Mouse (Mus musculus): Measurements from ENCODE around the gene Cdc73. TPM values are rescaled to one million over a fixed set of nuclear protein-coding genes. Genes with fewer than 3 reads are reported as not detected.

The Cdc73 gene
- polyA plus RNA-seq, 1 experiment = 115 TPM

DNA sequence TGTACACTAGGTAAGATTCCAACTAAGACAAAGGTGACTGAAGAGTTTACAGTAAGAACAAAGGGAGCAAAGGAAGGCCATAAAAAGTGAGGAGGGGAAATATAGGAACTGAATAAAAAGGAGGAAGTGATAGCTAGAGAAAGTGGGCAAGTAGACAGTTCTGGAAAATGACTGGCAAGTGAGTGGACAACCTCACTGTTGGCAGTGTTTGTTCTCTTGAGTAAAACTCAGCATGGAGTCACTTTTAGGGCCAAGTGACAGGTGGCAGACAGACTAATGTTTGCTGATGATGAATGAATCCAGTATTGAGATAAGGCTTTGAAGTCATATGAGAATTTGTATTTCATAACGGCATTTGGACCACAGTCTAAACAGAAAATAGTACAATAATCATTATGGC, 144.5 kb downstream of the Cdc73 start:
- TF ChIP-seq EP300 (IDR thresholded peaks at IDR 0.05; ENCODE audit: insufficient read depth, low read depth, low read length) (no peak), POLR2A (IDR thresholded peaks at IDR 0.05; ENCODE audit: insufficient read depth, low read length) (no peak), CTCF (IDR thresholded peaks at IDR 0.05; ENCODE audit: low read depth, low read length) (no peak)
- no peaks in the 10 kb centered on the region for H3K36me3 ChIP-seq (ENCODE audit: control insufficient read depth, insufficient read depth, low read length, poor library complexity, severe bottlenecking)
- H3K4me1 ChIP-seq (ENCODE audit: control insufficient read depth, insufficient read depth, low read length) = no peaks in the 10 kb centered on the region
- no peaks in the 10 kb centered on the region for H3K9me3 ChIP-seq (replicated peaks; ENCODE audit: control insufficient read depth, insufficient read depth, low read length, poor library complexity, severe bottlenecking)
- H3K4me3 ChIP-seq (ENCODE audit: low read depth, low read length) = no peak overlapping the region
- H3K27ac ChIP-seq (ENCODE audit: insufficient read depth, low read length) = no peak overlapping the region
- H3K27me3 ChIP-seq (ENCODE audit: control insufficient read depth, insufficient read depth, low read length, poor library complexity, severe bottlenecking) = peaks cover 1% of the 10 kb centered on the region; the same call in 1 of the 2 replicates
- no peak overlapping the region for H3K9ac ChIP-seq (ENCODE audit: low read depth, poor library complexity, severe bottlenecking)

DNA sequence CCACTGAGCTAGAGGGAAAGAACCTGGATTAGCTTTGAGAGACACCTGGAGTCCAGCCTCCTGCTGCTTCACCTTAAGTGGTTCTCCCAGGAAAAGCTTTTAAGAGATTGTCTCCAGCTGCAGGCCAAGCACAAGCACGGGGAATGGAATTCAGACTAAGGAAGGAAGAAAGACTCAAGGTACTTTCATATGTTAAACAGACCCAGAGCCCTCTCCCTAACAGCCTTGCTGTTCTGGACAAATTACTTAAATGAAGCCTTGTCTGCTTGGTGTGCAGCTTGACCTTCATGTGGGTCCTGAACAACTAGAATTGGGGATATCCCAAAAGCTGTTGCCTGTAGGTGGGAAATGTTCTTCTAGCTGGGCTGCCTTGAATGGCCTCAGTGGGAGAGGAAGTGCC, 147.2 kb downstream of the Cdc73 start:
- H3K9ac ChIP-seq (ENCODE audit: low read depth, poor library complexity, severe bottlenecking) = no peak overlapping the region
- H3K36me3 ChIP-seq (ENCODE audit: control insufficient read depth, insufficient read depth, low read length, poor library complexity, severe bottlenecking) = no peaks in the 10 kb centered on the region
- TF ChIP-seq EP300 (IDR thresholded peaks at IDR 0.05; ENCODE audit: insufficient read depth, low read depth, low read length) = 0 out of 2 replicates have a peak, but pooled peaks have one; percentile 26
- no peak for TF ChIP-seq CTCF (IDR thresholded peaks at IDR 0.05; ENCODE audit: low read depth, low read length)
- TF ChIP-seq POLR2A (IDR thresholded peaks at IDR 0.05; ENCODE audit: insufficient read depth, low read length) = no peak
- H3K27ac ChIP-seq (ENCODE audit: insufficient read depth, low read length) = no peak overlapping the region
- peaks cover 1% of the 10 kb centered on the region; the same call in 1 of the 2 replicates for H3K27me3 ChIP-seq (ENCODE audit: control insufficient read depth, insufficient read depth, low read length, poor library complexity, severe bottlenecking)
- no peak overlapping the region for H3K4me3 ChIP-seq (ENCODE audit: low read depth, low read length)
- 0 out of 2 replicates have a peak, but pooled peaks cover 2% of the 10 kb centered on the region for H3K9me3 ChIP-seq (replicated peaks; ENCODE audit: control insufficient read depth, insufficient read depth, low read length, poor library complexity, severe bottlenecking)
- no peaks in the 10 kb centered on the region for H3K4me1 ChIP-seq (ENCODE audit: control insufficient read depth, insufficient read depth, low read length)

DNA sequence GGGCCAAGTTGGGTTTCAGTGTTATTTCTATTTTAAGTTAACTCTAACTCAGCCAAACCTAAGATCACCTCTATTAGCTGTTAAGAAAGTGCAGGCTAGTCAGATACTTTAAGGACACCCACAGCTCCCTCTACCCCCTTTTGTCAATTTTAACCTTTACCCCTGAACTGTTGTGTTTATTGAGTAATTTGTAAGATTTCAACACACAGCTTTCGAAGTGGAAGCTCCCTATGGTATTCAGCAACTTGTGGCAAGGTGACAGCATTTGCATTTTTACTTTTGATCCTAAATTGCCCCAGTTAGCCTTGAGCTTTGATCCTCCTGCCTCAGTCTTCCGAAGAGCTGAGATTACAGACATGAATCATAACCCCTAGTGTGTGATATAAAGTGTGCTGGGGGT, 148.1 kb downstream of the Cdc73 start:
- H3K27me3 ChIP-seq (ENCODE audit: control insufficient read depth, insufficient read depth, low read length, poor library complexity, severe bottlenecking) = peaks cover 1% of the 10 kb centered on the region; the same call in 1 of the 2 replicates
- H3K9ac ChIP-seq (ENCODE audit: low read depth, poor library complexity, severe bottlenecking) = no peak overlapping the region
- 0 out of 2 replicates have a peak, but pooled peaks cover 2% of the 10 kb centered on the region for H3K9me3 ChIP-seq (replicated peaks; ENCODE audit: control insufficient read depth, insufficient read depth, low read length, poor library complexity, severe bottlenecking)
- TF ChIP-seq EP300 (IDR thresholded peaks at IDR 0.05; ENCODE audit: insufficient read depth, low read depth, low read length) (no peak), CTCF (IDR thresholded peaks at IDR 0.05; ENCODE audit: low read depth, low read length) (no peak), POLR2A (IDR thresholded peaks at IDR 0.05; ENCODE audit: insufficient read depth, low read length) (no peak)
- no peaks in the 10 kb centered on the region for H3K36me3 ChIP-seq (ENCODE audit: control insufficient read depth, insufficient read depth, low read length, poor library complexity, severe bottlenecking)
- H3K4me1 ChIP-seq (ENCODE audit: control insufficient read depth, insufficient read depth, low read length) = no peaks in the 10 kb centered on the region
- H3K4me3 ChIP-seq (ENCODE audit: low read depth, low read length) = no peak overlapping the region
- no peak overlapping the region for H3K27ac ChIP-seq (ENCODE audit: insufficient read depth, low read length)

Other genes with a start within 250 kb of the Cdc73 start
- not detected in 2 replicates for gene B3galt2, start 62.2 kb downstream of the Cdc73 start, polyA plus RNA-seq (2011; ENCODE audit: insufficient read depth, insufficient read length, low read depth, missing spikeins)
- 42.3 and 48.1 TPM in 2 replicates for gene Glrx2, start 13.4 kb upstream of the Cdc73 start, polyA plus RNA-seq (2011; ENCODE audit: insufficient read depth, insufficient read length, low read depth, missing spikeins)
- gene Trove2, start 74.2 kb upstream of the Cdc73 start, polyA plus RNA-seq (2011; ENCODE audit: insufficient read depth, insufficient read length, low read depth, missing spikeins) = 21.8 and 22.1 TPM in 2 replicates
- gene Uchl5, start 74.4 kb upstream of the Cdc73 start, polyA plus RNA-seq (2011; ENCODE audit: insufficient read depth, insufficient read length, low read depth, missing spikeins) = 140 and 141 TPM in 2 replicates

All from ES-Bruce4 (cell line).